ENCODE assay signal across 8 mouse cellular contexts in genomic region chr13:51847979-51848480, GRCm38 (mm10). TPM values are rescaled to one million over a fixed set of nuclear protein-coding genes. Genes with fewer than 3 reads are reported as not detected.
DNase-seq lines count a peak whose midpoint lies in the region; ATAC-seq lines count a peak whose summit lies in the region.

No protein-coding gene starts in this region.

- H3K4me1 ChIP-seq in embryonic facial prominence, embryonic 10.5 days, result peaks cover 91% of the 10 kb centered on the region
- H3K4me1 ChIP-seq in limb, embryonic 11.5 days (ENCODE audit: control insufficient read depth, insufficient read depth, low read length), result peaks cover 30% of the 10 kb centered on the region
- H3K4me1 ChIP-seq in midbrain, embryonic 12.5 days, result peaks cover 43% of the 10 kb centered on the region

- peak; percentile 23 for ATAC-seq in granulocyte monocyte progenitor cell, adult 5-6 weeks (replicated peaks; ENCODE audit: poor library complexity, severe bottlenecking)
- ATAC-seq in limb, embryonic 11.5 days (ENCODE audit: insufficient number of reproducible peaks, low FRiP score, low TSS enrichment, low read depth), result 0 out of 2 replicates have a peak, but pooled peaks have one; percentile 17
- no peak for ATAC-seq in midbrain, embryonic 12.5 days (ENCODE audit: low FRiP score, low read depth)
- no peak for ATAC-seq in monocyte, adult 5-6 weeks (replicated peaks; ENCODE audit: insufficient number of reproducible peaks, low FRiP score, low TSS enrichment, poor library complexity, severe bottlenecking)

- H3K27me3 ChIP-seq in embryonic facial prominence, embryonic 10.5 days (replicated peaks; ENCODE audit: low read depth, poor library complexity, severe bottlenecking), result peaks cover 72% of the 10 kb centered on the region
- no peaks in the 10 kb centered on the region for H3K27me3 ChIP-seq in limb, embryonic 11.5 days (ENCODE audit: control insufficient read depth, insufficient read depth, low read length)
- peaks cover 64% of the 10 kb centered on the region for H3K27me3 ChIP-seq in midbrain, embryonic 12.5 days

- WGBS in embryonic facial prominence, embryonic 10.5 days, result under 1% methylated on average over 31 of the region's 31 CpGs
- WGBS in limb, embryonic 11.5 days, result under 1% methylated on average over 31 of the region's 31 CpGs
- WGBS in midbrain, embryonic 12.5 days, result under 1% methylated on average over 31 of the region's 31 CpGs

- peak overlapping the region; percentile 97 for H3K4me2 ChIP-seq in limb, embryonic 11.5 days (ENCODE audit: low read depth, severe bottlenecking)
- H3K4me2 ChIP-seq in midbrain, embryonic 12.5 days (replicated peaks), result peak overlapping the region; percentile 66

- peak overlapping the region; percentile 89 for H3K27ac ChIP-seq in embryonic facial prominence, embryonic 10.5 days (replicated peaks)
- peak overlapping the region; percentile 37; the same call in 1 of the 2 replicates for H3K27ac ChIP-seq in limb, embryonic 11.5 days (replicated peaks; ENCODE audit: low read depth, low read length)
- peak overlapping the region; percentile 93 for H3K27ac ChIP-seq in midbrain, embryonic 12.5 days (replicated peaks)

- H3K36me3 ChIP-seq in embryonic facial prominence, embryonic 10.5 days (replicated peaks), result peaks cover 3% of the 10 kb centered on the region; the same call in 1 of the 2 replicates
- H3K36me3 ChIP-seq in limb, embryonic 11.5 days (ENCODE audit: control insufficient read depth, insufficient read depth, low read length), result no peaks in the 10 kb centered on the region
- no peaks in the 10 kb centered on the region for H3K36me3 ChIP-seq in midbrain, embryonic 12.5 days

- no peaks in the 10 kb centered on the region for H3K9me3 ChIP-seq in embryonic facial prominence, embryonic 10.5 days
- no peaks in the 10 kb centered on the region for H3K9me3 ChIP-seq in limb, embryonic 11.5 days (ENCODE audit: control insufficient read depth, low read length)
- H3K9me3 ChIP-seq in midbrain, embryonic 12.5 days, result no peaks in the 10 kb centered on the region

- peak overlapping the region; percentile 64; the same call in 1 of the 2 replicates for H3K9ac ChIP-seq in limb, embryonic 11.5 days (ENCODE audit: low read length)
- peak overlapping the region; percentile 74 for H3K9ac ChIP-seq in midbrain, embryonic 12.5 days (replicated peaks)

- H3K4me3 ChIP-seq in embryonic facial prominence, embryonic 10.5 days, result peak overlapping the region; percentile 74
- H3K4me3 ChIP-seq in limb, embryonic 11.5 days (ENCODE audit: low read depth, low read length), result peak overlapping the region; percentile 54
- peak overlapping the region; percentile 60 for H3K4me3 ChIP-seq in midbrain, embryonic 12.5 days

- peak; percentile 69 for DNase-seq in adrenal gland, adult 8-10 months
- peak; percentile 84 for DNase-seq in embryonic facial prominence, embryonic 10.5 days (ENCODE audit: low spot score)
- peak; percentile 84 for DNase-seq in kidney, adult 18-20 months
- DNase-seq in limb, embryonic 11.5 days (ENCODE audit: low spot score), result peak; percentile 86
- peak; percentile 62 for DNase-seq in spleen, adult 12 weeks (ENCODE audit: low spot score)

RNA-seq across cellular contexts. Expression of gene Gadd45g, which starts 1.6 kb away (rescaled TPM):
- 10 to 100 TPM; 13.3 to 61.3 (median 18.6) TPM for total RNA-seq in adrenal gland, adult 8-10 months (2022)
- polyA plus RNA-seq in embryonic facial prominence, embryonic 10.5 days (2016; fragmentation: Nextera tagmentation; extraction: Ambion mirVana), result 61.5 and 75.2 TPM in 2 replicates
- total RNA-seq in granulocyte monocyte progenitor cell, adult 5-6 weeks (2014; fragmentation: Nextera tagmentation), result 0.60 and 1.8 TPM in 2 replicates
- total RNA-seq in granulocyte monocyte progenitor cell, adult 5-6 weeks (2017), result 3.3 and 7.0 TPM in 2 replicates
- polyA plus RNA-seq in limb, embryonic 11.5 days (2014; fragmentation: Nextera tagmentation; extraction: Ambion mirVana), result 20.5 and 20.7 TPM in 2 replicates
- polyA plus RNA-seq in midbrain, embryonic 12.5 days (2016; fragmentation: Nextera tagmentation; extraction: Ambion mirVana), result 333 and 354 TPM in 2 replicates
- 17.5 to 34.3 TPM (median 24.0 TPM) in 3 replicates for total RNA-seq in monocyte, adult 5-6 weeks (2017)

RNA-seq across cellular contexts. Expression of gene Sema4d, which starts 54.5 kb away (rescaled TPM):
- 10 to 100 TPM in 3 of 4 experiments, 1 to 10 TPM in 1; 8.9 to 23.2 (median 16.2) TPM for total RNA-seq in adrenal gland, adult 8-10 months (2022)
- 6.8 and 7.8 TPM in 2 replicates for polyA plus RNA-seq in embryonic facial prominence, embryonic 10.5 days (2016; fragmentation: Nextera tagmentation; extraction: Ambion mirVana)
- 31.5 and 32.8 TPM in 2 replicates for total RNA-seq in granulocyte monocyte progenitor cell, adult 5-6 weeks (2014; fragmentation: Nextera tagmentation)
- 8.3 and 9.9 TPM in 2 replicates for total RNA-seq in granulocyte monocyte progenitor cell, adult 5-6 weeks (2017)
- polyA plus RNA-seq in limb, embryonic 11.5 days (2014; fragmentation: Nextera tagmentation; extraction: Ambion mirVana), result 5.1 and 5.3 TPM in 2 replicates
- 4.9 and 6.6 TPM in 2 replicates for polyA plus RNA-seq in midbrain, embryonic 12.5 days (2016; fragmentation: Nextera tagmentation; extraction: Ambion mirVana)
- total RNA-seq in monocyte, adult 5-6 weeks (2017), result 134 to 201 TPM (median 136 TPM) in 3 replicates

Comparison
In these comparisons a context has a peak if more than half of its experiments do, and no peak if none do; other contexts are left out.
1. H3K27ac ChIP-seq: peak in every context shown above with its lines; median percentile 93 in midbrain, embryonic 12.5 days; 89 in embryonic facial prominence, embryonic 10.5 days; 37 in limb, embryonic 11.5 days.
2. ATAC-seq: peak in granulocyte monocyte progenitor cell, adult 5-6 weeks (single experiment) and limb, embryonic 11.5 days (single experiment); none in midbrain, embryonic 12.5 days (single experiment) and monocyte, adult 5-6 weeks (single experiment).
3. Peak in every context shown above with its lines, with median percentiles within 50 percentile points of each other: DNase-seq and H3K4me3 ChIP-seq.